Mouse (Mus musculus) liver, embryonic 14.5 days (tissue): ENCODE data around the gene Siah1b.

Experiments used
- CTCF ChIP-seq: IDR thresholded peaks from 2 replicates; pipeline ENCODE4 v1.5.1; 2016; ENCODE audit warnings: antibody characterized with exemption, low read depth, control low read depth
- EP300 ChIP-seq: IDR thresholded peaks from 2 replicates; pipeline ENCODE4 v1.6.1; 2016; ENCODE audit warnings: antibody characterized with exemption, low read depth

- TF ChIP-seq CTCF (no peak), EP300 (peak; percentile 25; the same call in 1 of the 2 replicates)
These were observed 20.6 kb downstream of the Siah1b start for GRCm38 (mm10) chrX:164055726-164056125.
